Mouse (Mus musculus): ENCODE measurements around the gene Ctsr. TPM values are rescaled to one million over a fixed set of nuclear protein-coding genes. Genes with fewer than 3 reads are reported as not detected.
"Not testable (repeated sequence)": the region's sequence is repeated elsewhere in the genome, so short reads cannot be mapped to it uniquely, and the experiment has no call there.

Gene Ctsr
- polyA plus RNA-seq (2015; fragmentation: Nextera tagmentation; extraction: Ambion mirVana) = not detected in 2 replicates

GRCm38 (mm10) chr13:61164156-61164555 lies at the start of gene Ctsr:
Ctsr (minus strand) TSS chr13:61164256.
- WGBS (ENCODE audit: insufficient replicate concordance) = 63% methylated on average over 1 of the region's 1 CpGs
- TF ChIP-seq EP300 (IDR thresholded peaks at IDR 0.05; ENCODE audit: low read depth) (no peak), CTCF (IDR thresholded peaks at IDR 0.05; ENCODE audit: low read depth) (no peak)

GRCm38 (mm10) chr13:61203310-61203709 lies 39.3 kb upstream of the Ctsr start, which contains the start of gene Cts6:
Cts6 (minus strand) TSS chr13:61203410.
- no peak within 1 kb of the TSS for H3K27ac ChIP-seq (ENCODE audit: low read depth)
- H3K36me3 ChIP-seq (replicated peaks; ENCODE audit: insufficient read depth, low read length) = no peaks in the 10 kb centered on the region
- no peaks in the 10 kb centered on the region for H3K4me1 ChIP-seq (ENCODE audit: insufficient read depth)
- whole genome bisulfite sequencing (ENCODE audit: insufficient replicate concordance) = 78% methylated on average over 3 of the region's 3 CpGs
- DNase-seq = no peak
- H3K9me3 ChIP-seq (ENCODE audit: low read length) = no peaks in the 10 kb centered on the region
- TF ChIP-seq EP300 (IDR thresholded peaks at IDR 0.05; ENCODE audit: low read depth) (no peak), CTCF (IDR thresholded peaks at IDR 0.05; ENCODE audit: low read depth) (no peak)
- H3K4me3 ChIP-seq (ENCODE audit: low read depth, low read length) = no peak within 1 kb of the TSS
- no peak within 1 kb of the TSS for H3K4me2 ChIP-seq (ENCODE audit: low read depth, low read length)
- H3K27me3 ChIP-seq (ENCODE audit: insufficient read depth, low read length) = no peaks in the 10 kb centered on the region
- ATAC-seq = no peak
- H3K9ac ChIP-seq (replicated peaks) = no peak within 1 kb of the TSS

More at GRCm38 (mm10) chr13:61164156-61164555, at the start of gene Ctsr:
- Histone ChIP-seq H3K36me3 (replicated peaks; ENCODE audit: insufficient read depth, low read length) (no peaks in the 10 kb centered on the region), H3K27me3 (ENCODE audit: insufficient read depth, low read length) (no peaks in the 10 kb centered on the region), H3K4me2 (ENCODE audit: low read depth, low read length) (no peak within 1 kb of the TSS), H3K27ac (ENCODE audit: low read depth) (no peak within 1 kb of the TSS), H3K4me1 (ENCODE audit: insufficient read depth) (no peaks in the 10 kb centered on the region), H3K4me3 (ENCODE audit: low read depth, low read length) (no peak within 1 kb of the TSS), H3K9ac (replicated peaks) (no peak within 1 kb of the TSS), H3K9me3 (ENCODE audit: low read length) (no peaks in the 10 kb centered on the region)
- DNase-seq (no peak), ATAC-seq (no peak)

- 66% methylated on average over 5 of the region's 5 CpGs for WGBS (ENCODE audit: insufficient replicate concordance)
- ATAC-seq; H3K4me2 ChIP-seq (ENCODE audit: low read depth, low read length); H3K27ac ChIP-seq (ENCODE audit: low read depth); H3K4me3 ChIP-seq (ENCODE audit: low read depth, low read length); H3K27me3 ChIP-seq (ENCODE audit: insufficient read depth, low read length); H3K36me3 ChIP-seq (replicated peaks; ENCODE audit: insufficient read depth, low read length); H3K9ac ChIP-seq (replicated peaks); DNase-seq; H3K9me3 ChIP-seq (ENCODE audit: low read length); H3K4me1 ChIP-seq (ENCODE audit: insufficient read depth): not testable (repeated sequence)
These were observed 21.3 kb upstream of the Ctsr start for GRCm38 (mm10) chr13:61185151-61185933.

GRCm38 (mm10) chr13:61164622-61165021 lies 566 bp upstream of the Ctsr start:
- Histone ChIP-seq H3K27me3 (ENCODE audit: insufficient read depth, low read length) (no peaks in the 10 kb centered on the region), H3K4me3 (ENCODE audit: low read depth, low read length) (no peak overlapping the region), H3K9ac (replicated peaks) (no peak overlapping the region), H3K27ac (ENCODE audit: low read depth) (no peak overlapping the region), H3K4me1 (ENCODE audit: insufficient read depth) (no peaks in the 10 kb centered on the region), H3K4me2 (ENCODE audit: low read depth, low read length) (no peak overlapping the region), H3K36me3 (replicated peaks; ENCODE audit: insufficient read depth, low read length) (no peaks in the 10 kb centered on the region), H3K9me3 (ENCODE audit: low read length) (no peaks in the 10 kb centered on the region)
- WGBS (ENCODE audit: insufficient replicate concordance) = 66% methylated on average over 4 of the region's 4 CpGs
- no peak for TF ChIP-seq CTCF (IDR thresholded peaks at IDR 0.05; ENCODE audit: low read depth)
- no peak for TF ChIP-seq EP300 (IDR thresholded peaks at IDR 0.05; ENCODE audit: low read depth)
- DNase-seq = no peak
- no peak for ATAC-seq

Other genes with a start within 250 kb of the Ctsr start
- not detected in 2 replicates for gene Gm49393, start 228.7 kb downstream of the Ctsr start, polyA plus RNA-seq (2015; fragmentation: Nextera tagmentation; extraction: Ambion mirVana)
- gene Gm49391, start 227.7 kb downstream of the Ctsr start, polyA plus RNA-seq (2015; fragmentation: Nextera tagmentation; extraction: Ambion mirVana) = 2.9 and 3.4 TPM in 2 replicates
- 42.0 and 42.9 TPM in 2 replicates for gene Ctla2a, start 227.6 kb downstream of the Ctsr start, polyA plus RNA-seq (2015; fragmentation: Nextera tagmentation; extraction: Ambion mirVana)
- gene Tpbpa, start 222.3 kb downstream of the Ctsr start, polyA plus RNA-seq (2015; fragmentation: Nextera tagmentation; extraction: Ambion mirVana) = not detected in 2 replicates
- gene Ctsj, start 158.3 kb downstream of the Ctsr start, polyA plus RNA-seq (2015; fragmentation: Nextera tagmentation; extraction: Ambion mirVana) = 0.09 TPM in 1 of 2 replicates, not detected in the other
- not detected in 2 replicates for gene Ctsq, start 123.6 kb downstream of the Ctsr start, polyA plus RNA-seq (2015; fragmentation: Nextera tagmentation; extraction: Ambion mirVana)
- not detected in 2 replicates for gene Cts6, start 39.2 kb upstream of the Ctsr start, polyA plus RNA-seq (2015; fragmentation: Nextera tagmentation; extraction: Ambion mirVana)
- not detected in 2 replicates for gene Cts8, start 91.1 kb upstream of the Ctsr start, polyA plus RNA-seq (2015; fragmentation: Nextera tagmentation; extraction: Ambion mirVana)
- not detected in 2 replicates for gene Gm49398, start 124.6 kb upstream of the Ctsr start, polyA plus RNA-seq (2015; fragmentation: Nextera tagmentation; extraction: Ambion mirVana)
- gene Cts7, start 193.9 kb upstream of the Ctsr start, polyA plus RNA-seq (2015; fragmentation: Nextera tagmentation; extraction: Ambion mirVana) = not detected in 2 replicates

All from liver, postnatal 0 days (tissue).